Mouse (Mus musculus): Measurements from ENCODE around the gene Cox15. TPM values are rescaled to one million over a fixed set of nuclear protein-coding genes. Genes with fewer than 3 reads are reported as not detected.

Gene Cox15
- polyA plus RNA-seq, 1 experiment from 2014 or later, result 10.5 TPM

- H3K36me3 ChIP-seq (ENCODE audit: control insufficient read depth, insufficient read depth, low read length), result no peaks in the 10 kb centered on the region
- H3K4me2 ChIP-seq (ENCODE audit: low read depth), result no peak overlapping the region
- no peak overlapping the region for H3K9ac ChIP-seq (ENCODE audit: low read length)
- H3K9me3 ChIP-seq (ENCODE audit: control insufficient read depth, low read length), result no peaks in the 10 kb centered on the region
- DNase-seq (ENCODE audit: low spot score) (no peak), ATAC-seq (ENCODE audit: insufficient read depth, low FRiP score, low TSS enrichment) (no peak)
- no peak overlapping the region for H3K27ac ChIP-seq (ENCODE audit: low read depth, low read length)
- WGBS, result 81% methylated on average over 8 of the region's 8 CpGs
- H3K4me1 ChIP-seq (ENCODE audit: control insufficient read depth, insufficient read depth, low read length), result no peaks in the 10 kb centered on the region
- H3K27me3 ChIP-seq (ENCODE audit: control insufficient read depth, insufficient read depth, low read length), result no peaks in the 10 kb centered on the region
- no peak overlapping the region for H3K4me3 ChIP-seq (ENCODE audit: low read depth, low read length)
Measured at GRCm38 (mm10) chr19:43784761-43785160, 32.0 kb upstream of the Cox15 start.

- H3K36me3 ChIP-seq (ENCODE audit: control insufficient read depth, insufficient read depth, low read length), result no peaks in the 10 kb centered on the region
- ATAC-seq (ENCODE audit: insufficient read depth, low FRiP score, low TSS enrichment), result no peak
- 79% methylated on average over 3 of the region's 3 CpGs for WGBS
- H3K9ac ChIP-seq (ENCODE audit: low read length), result no peak within 1 kb of the TSS
- no peak within 1 kb of the TSS for H3K4me3 ChIP-seq (ENCODE audit: low read depth, low read length)
- no peaks in the 10 kb centered on the region for H3K27me3 ChIP-seq (ENCODE audit: control insufficient read depth, insufficient read depth, low read length)
- H3K4me2 ChIP-seq (ENCODE audit: low read depth), result no peak within 1 kb of the TSS
- no peak within 1 kb of the TSS for H3K27ac ChIP-seq (ENCODE audit: low read depth, low read length)
- no peaks in the 10 kb centered on the region for H3K9me3 ChIP-seq (ENCODE audit: control insufficient read depth, low read length)
- no peak for DNase-seq (ENCODE audit: low spot score)
- H3K4me1 ChIP-seq (ENCODE audit: control insufficient read depth, insufficient read depth, low read length), result no peaks in the 10 kb centered on the region
Measured at GRCm38 (mm10) chr19:43781980-43782379, 29.2 kb upstream of the Cox15 start, which contains the start of gene Abcc2. Gene Abcc2, plus strand, starts transcription at chr19:43782192.

GRCm38 (mm10) chr19:43780391-43780790 is 27.6 kb upstream of the Cox15 start:
- H3K4me2 ChIP-seq (ENCODE audit: low read depth), result no peak overlapping the region
- WGBS, result 89% methylated on average over 5 of the region's 5 CpGs
- H3K36me3 ChIP-seq (ENCODE audit: control insufficient read depth, insufficient read depth, low read length), result no peaks in the 10 kb centered on the region
- no peak overlapping the region for H3K27ac ChIP-seq (ENCODE audit: low read depth, low read length)
- no peak for DNase-seq (ENCODE audit: low spot score)
- no peaks in the 10 kb centered on the region for H3K4me1 ChIP-seq (ENCODE audit: control insufficient read depth, insufficient read depth, low read length)
- H3K9ac ChIP-seq (ENCODE audit: low read length), result no peak overlapping the region
- H3K4me3 ChIP-seq (ENCODE audit: low read depth, low read length), result no peak overlapping the region
- no peaks in the 10 kb centered on the region for H3K9me3 ChIP-seq (ENCODE audit: control insufficient read depth, low read length)
- ATAC-seq (ENCODE audit: insufficient read depth, low FRiP score, low TSS enrichment), result no peak
- no peaks in the 10 kb centered on the region for H3K27me3 ChIP-seq (ENCODE audit: control insufficient read depth, insufficient read depth, low read length)

- Histone ChIP-seq H3K9ac (ENCODE audit: low read length) (no peak overlapping the region), H3K4me1 (ENCODE audit: control insufficient read depth, insufficient read depth, low read length) (no peaks in the 10 kb centered on the region), H3K4me2 (ENCODE audit: low read depth) (no peak overlapping the region), H3K27ac (ENCODE audit: low read depth, low read length) (no peak overlapping the region), H3K36me3 (ENCODE audit: control insufficient read depth, insufficient read depth, low read length) (no peaks in the 10 kb centered on the region), H3K27me3 (ENCODE audit: control insufficient read depth, insufficient read depth, low read length) (no peaks in the 10 kb centered on the region), H3K9me3 (ENCODE audit: control insufficient read depth, low read length) (no peaks in the 10 kb centered on the region), H3K4me3 (ENCODE audit: low read depth, low read length) (no peak overlapping the region)
- no peak for ATAC-seq (ENCODE audit: insufficient read depth, low FRiP score, low TSS enrichment)
- DNase-seq (ENCODE audit: low spot score), result no peak
- WGBS, result 75% methylated on average over 2 of the region's 2 CpGs
Measured at GRCm38 (mm10) chr19:43777308-43777707, 24.5 kb upstream of the Cox15 start.

- WGBS, result 86% methylated on average over 4 of the region's 4 CpGs
- Histone ChIP-seq H3K27me3 (ENCODE audit: control insufficient read depth, insufficient read depth, low read length) (no peaks in the 10 kb centered on the region), H3K4me3 (ENCODE audit: low read depth, low read length) (no peak overlapping the region), H3K4me1 (ENCODE audit: control insufficient read depth, insufficient read depth, low read length) (no peaks in the 10 kb centered on the region), H3K36me3 (ENCODE audit: control insufficient read depth, insufficient read depth, low read length) (no peaks in the 10 kb centered on the region), H3K27ac (ENCODE audit: low read depth, low read length) (no peak overlapping the region), H3K4me2 (ENCODE audit: low read depth) (no peak overlapping the region), H3K9me3 (ENCODE audit: control insufficient read depth, low read length) (no peaks in the 10 kb centered on the region), H3K9ac (ENCODE audit: low read length) (no peak overlapping the region)
- ATAC-seq (ENCODE audit: insufficient read depth, low FRiP score, low TSS enrichment) (no peak), DNase-seq (ENCODE audit: low spot score) (no peak)
Measured at GRCm38 (mm10) chr19:43776561-43776960, 23.8 kb upstream of the Cox15 start.

- no peaks in the 10 kb centered on the region for H3K9me3 ChIP-seq (ENCODE audit: control insufficient read depth, low read length)
- no peak for ATAC-seq (ENCODE audit: insufficient read depth, low FRiP score, low TSS enrichment)
- no peaks in the 10 kb centered on the region for H3K36me3 ChIP-seq (ENCODE audit: control insufficient read depth, insufficient read depth, low read length)
- no peak overlapping the region for H3K4me2 ChIP-seq (ENCODE audit: low read depth)
- no peaks in the 10 kb centered on the region for H3K4me1 ChIP-seq (ENCODE audit: control insufficient read depth, insufficient read depth, low read length)
- WGBS, result 84% methylated on average over 10 of the region's 10 CpGs
- H3K27ac ChIP-seq (ENCODE audit: low read depth, low read length), result no peak overlapping the region
- no peak for DNase-seq (ENCODE audit: low spot score)
- H3K27me3 ChIP-seq (ENCODE audit: control insufficient read depth, insufficient read depth, low read length), result no peaks in the 10 kb centered on the region
- no peak overlapping the region for H3K9ac ChIP-seq (ENCODE audit: low read length)
- no peak overlapping the region for H3K4me3 ChIP-seq (ENCODE audit: low read depth, low read length)
Measured at GRCm38 (mm10) chr19:43775433-43775832, 22.6 kb upstream of the Cox15 start.

GRCm38 (mm10) chr19:43772311-43772710 is 19.5 kb upstream of the Cox15 start:
- Histone ChIP-seq H3K4me3 (ENCODE audit: low read depth, low read length) (no peak overlapping the region), H3K9ac (ENCODE audit: low read length) (no peak overlapping the region), H3K36me3 (ENCODE audit: control insufficient read depth, insufficient read depth, low read length) (no peaks in the 10 kb centered on the region), H3K4me2 (ENCODE audit: low read depth) (no peak overlapping the region), H3K27ac (ENCODE audit: low read depth, low read length) (no peak overlapping the region), H3K27me3 (ENCODE audit: control insufficient read depth, insufficient read depth, low read length) (no peaks in the 10 kb centered on the region), H3K4me1 (ENCODE audit: control insufficient read depth, insufficient read depth, low read length) (no peaks in the 10 kb centered on the region), H3K9me3 (ENCODE audit: control insufficient read depth, low read length) (no peaks in the 10 kb centered on the region)
- DNase-seq (ENCODE audit: low spot score) (no peak), ATAC-seq (ENCODE audit: insufficient read depth, low FRiP score, low TSS enrichment) (no peak)
- 72% methylated on average over 6 of the region's 6 CpGs for WGBS

GRCm38 (mm10) chr19:43771499-43771969 is 18.7 kb upstream of the Cox15 start:
- no peak for DNase-seq (ENCODE audit: low spot score)
- no peak for ATAC-seq (ENCODE audit: insufficient read depth, low FRiP score, low TSS enrichment)
- H3K4me2 ChIP-seq (ENCODE audit: low read depth), result no peak overlapping the region
- no peaks in the 10 kb centered on the region for H3K4me1 ChIP-seq (ENCODE audit: control insufficient read depth, insufficient read depth, low read length)
- 93% methylated on average over 5 of the region's 5 CpGs for WGBS
- H3K27me3 ChIP-seq (ENCODE audit: control insufficient read depth, insufficient read depth, low read length), result no peaks in the 10 kb centered on the region
- no peaks in the 10 kb centered on the region for H3K9me3 ChIP-seq (ENCODE audit: control insufficient read depth, low read length)
- H3K9ac ChIP-seq (ENCODE audit: low read length), result no peak overlapping the region
- no peak overlapping the region for H3K27ac ChIP-seq (ENCODE audit: low read depth, low read length)
- no peaks in the 10 kb centered on the region for H3K36me3 ChIP-seq (ENCODE audit: control insufficient read depth, insufficient read depth, low read length)
- no peak overlapping the region for H3K4me3 ChIP-seq (ENCODE audit: low read depth, low read length)

GRCm38 (mm10) chr19:43770584-43770983 is 17.8 kb upstream of the Cox15 start:
- WGBS, result 89% methylated on average over 4 of the region's 4 CpGs
- ATAC-seq (ENCODE audit: insufficient read depth, low FRiP score, low TSS enrichment), result no peak
- Histone ChIP-seq H3K27ac (ENCODE audit: low read depth, low read length) (no peak overlapping the region), H3K4me2 (ENCODE audit: low read depth) (no peak overlapping the region), H3K4me1 (ENCODE audit: control insufficient read depth, insufficient read depth, low read length) (no peaks in the 10 kb centered on the region), H3K9ac (ENCODE audit: low read length) (no peak overlapping the region), H3K4me3 (ENCODE audit: low read depth, low read length) (no peak overlapping the region), H3K27me3 (ENCODE audit: control insufficient read depth, insufficient read depth, low read length) (no peaks in the 10 kb centered on the region), H3K9me3 (ENCODE audit: control insufficient read depth, low read length) (no peaks in the 10 kb centered on the region), H3K36me3 (ENCODE audit: control insufficient read depth, insufficient read depth, low read length) (no peaks in the 10 kb centered on the region)
- no peak for DNase-seq (ENCODE audit: low spot score)
